Mouse (Mus musculus) forebrain, embryonic 15.5 days (tissue): ENCODE measurements around the gene Scgb2b18. TPM values are rescaled to one million over a fixed set of nuclear protein-coding genes. Genes with fewer than 3 reads are reported as not detected.
"Not testable (repeated sequence)": the region's sequence is repeated elsewhere in the genome, so short reads cannot be mapped to it uniquely, and the experiment has no call there.

Experiments
- ATAC-seq: fragments of 200-750 bp; cut with Nextera tagmentation; replicated peaks from 2 replicates; pipeline ENCODE4 v1.8.0; 2017; ENCODE audit warnings: mild to moderate bottlenecking, moderate TSS enrichment, moderate library complexity
- H3K27ac ChIP-seq: fragments of 300-500 bp; sonication (generic); replicated peaks from 2 replicates; pipeline ENCODE4 v1.5.1; 2015; ENCODE audit warnings: mild to moderate bottlenecking, inconsistent platforms
- H3K27me3 ChIP-seq: fragments of 300-500 bp; sonication (generic); 2 replicates; pipeline ENCODE4 v1.6.1; 2015; ENCODE audit warnings: inconsistent platforms
- H3K36me3 ChIP-seq: fragments of 300-500 bp; sonication (generic); 2 replicates; pipeline ENCODE4 v1.6.1; 2015; ENCODE audit warnings: mild to moderate bottlenecking, inconsistent platforms
- H3K4me1 ChIP-seq: fragments of 300-500 bp; sonication (generic); 2 replicates; pipeline ENCODE4 v1.6.1; 2015; ENCODE audit warnings: inconsistent platforms
- H3K4me2 ChIP-seq: fragments of 300-500 bp; sonication (generic); replicated peaks from 2 replicates; pipeline ENCODE4 v1.6.1; 2015; ENCODE audit warnings: mild to moderate bottlenecking, inconsistent platforms
- H3K4me3 ChIP-seq: fragments of 300-500 bp; sonication (generic); 2 replicates; pipeline ENCODE4 v1.5.1; 2015; ENCODE audit warnings: mild to moderate bottlenecking, inconsistent platforms
- H3K9ac ChIP-seq: fragments of 300-500 bp; sonication (generic); replicated peaks from 2 replicates; pipeline ENCODE4 v1.6.1; 2015; ENCODE audit warnings: mild to moderate bottlenecking, inconsistent platforms
- H3K9me3 ChIP-seq: fragments of 300-500 bp; sonication (generic); 2 replicates; pipeline ENCODE4 v1.6.1; 2016; ENCODE audit warnings: inconsistent platforms
- WGBS: fragments of 180-500 bp; shearing (Covaris S2); methylation state at CpG from one replicate; pipeline ENCODE4 v1.1.7; 2015; ENCODE audit warnings: mixed read lengths; 5-methylcytosine and 5-hydroxymethylcytosine counted together
- polyA plus RNA-seq: library from polyadenylated mRNA; unstranded; fragments of >200 nt; fragmentation: Nextera tagmentation; extraction: Ambion mirVana; gene quantifications from 2 replicates; pipeline ENCODE4 v1.2.1, GENCODE M21; 2015

The Scgb2b18 gene
- polyA plus RNA-seq = not detected in 2 replicates

GRCm38 (mm10) chr7:33173764-33174163, at the start of gene Scgb2b18:
TSS of gene Scgb2b18 (minus strand) at chr7:33173864.
- 83% methylated on average over 2 of the region's 2 CpGs for WGBS
- not testable (repeated sequence) for H3K9ac ChIP-seq, H3K4me3 ChIP-seq, H3K9me3 ChIP-seq, H3K27me3 ChIP-seq, H3K4me1 ChIP-seq, H3K4me2 ChIP-seq, H3K27ac ChIP-seq, H3K36me3 ChIP-seq, ATAC-seq

GRCm38 (mm10) chr7:33185268-33185667, 11.6 kb upstream of the Scgb2b18 start, which contains the start of gene Scgb1b18:
TSS of gene Scgb1b18 (plus strand) at chr7:33185568.
- H3K4me1 ChIP-seq, H3K36me3 ChIP-seq, H3K27ac ChIP-seq, H3K27me3 ChIP-seq, H3K4me3 ChIP-seq, H3K9ac ChIP-seq, H3K9me3 ChIP-seq, H3K4me2 ChIP-seq, ATAC-seq: not testable (repeated sequence)
- WGBS = no CpG with 5 or more reads among the region's 2 CpGs

Other genes starting within 250 kb of the Scgb2b18 start
- gene Scgb2b17, start 117.3 kb downstream of the Scgb2b18 start, polyA plus RNA-seq = not detected in 2 replicates
- gene Scgb1b17, start 110.4 kb downstream of the Scgb2b18 start, polyA plus RNA-seq = not detected in 2 replicates
- gene Scgb1b18, start 11.7 kb upstream of the Scgb2b18 start, polyA plus RNA-seq = not detected in 2 replicates
- not detected in 2 replicates for gene Scgb2b19, start 106.5 kb upstream of the Scgb2b18 start, polyA plus RNA-seq
- gene Scgb1b19, start 113.4 kb upstream of the Scgb2b18 start, polyA plus RNA-seq = not detected in 2 replicates
- gene Scgb2b20, start 192.5 kb upstream of the Scgb2b18 start, polyA plus RNA-seq = not detected in 2 replicates
- not detected in 2 replicates for gene Scgb1b20, start 199.4 kb upstream of the Scgb2b18 start, polyA plus RNA-seq